9 mouse cellular contexts compared by ENCODE assay signal in the genomic region with DNA sequence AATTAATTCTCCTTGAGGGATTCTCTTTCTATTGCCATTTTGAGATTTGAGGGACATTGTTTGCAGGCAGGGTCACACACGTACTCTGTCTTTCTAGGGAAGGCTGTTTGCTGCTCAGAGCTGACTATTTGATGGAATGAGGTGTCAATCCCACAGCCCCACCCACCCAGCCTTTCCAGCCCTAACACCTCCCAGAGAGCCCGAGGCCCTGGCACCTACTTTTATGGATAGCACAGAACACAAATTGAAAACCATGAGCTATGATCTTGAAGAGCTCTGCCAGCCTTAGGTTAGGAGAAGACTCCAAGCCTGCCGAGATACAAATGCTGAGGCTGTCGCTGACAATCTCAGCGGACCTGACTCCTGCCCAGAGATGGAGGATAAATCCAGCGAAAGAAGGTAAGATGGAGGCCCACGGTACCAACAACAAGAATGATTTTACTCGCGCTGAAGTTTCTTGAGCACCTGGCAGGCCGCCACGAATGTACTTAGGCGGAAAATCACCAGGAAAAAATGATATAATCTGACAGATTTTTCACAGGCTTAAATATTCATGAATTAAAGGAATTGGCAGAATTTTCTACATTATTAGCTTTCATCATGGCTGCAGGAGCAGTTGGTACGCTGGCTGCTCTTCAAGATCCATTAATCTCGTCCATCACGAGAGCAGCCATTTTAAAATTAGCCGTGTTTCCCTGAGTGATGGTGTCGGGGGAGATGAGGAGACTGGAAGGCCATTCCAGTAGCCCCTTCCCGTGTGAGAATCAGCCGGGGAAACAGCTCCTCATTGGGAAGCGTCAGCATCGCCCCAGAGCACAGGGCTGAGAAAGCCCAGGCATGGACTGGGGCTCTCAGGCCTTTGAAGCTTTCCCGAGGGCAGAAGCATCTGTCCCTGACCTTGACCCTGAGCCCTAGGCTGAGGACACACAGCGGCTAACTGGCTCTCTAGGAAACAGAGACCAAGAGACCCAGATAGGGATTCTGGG.
DNase-seq lines count a peak whose midpoint lies in the region; ATAC-seq and TF ChIP-seq lines count a peak whose summit lies in the region.
"Had no signal": no experiment of that assay in that cellular context is flagged by ENCODE, and none has a peak within 500 bp of the region (broad histone marks: within the 10 kb centered on the region; RNA-seq: fewer than 3 reads in every experiment).

No protein-coding gene starts in this region.

- H3K4me1 ChIP-seq in forebrain, embryonic 15.5 days = peaks cover 27% of the 10 kb centered on the region
- no peaks in the 10 kb centered on the region; the same call in 1 of the 2 replicates for H3K4me1 ChIP-seq in forebrain, embryonic 11.5 days (replicated peaks; ENCODE audit: control insufficient read depth, insufficient read depth, low read length)
- H3K4me1 ChIP-seq in lung, embryonic 14.5 days (ENCODE audit: insufficient read depth) = peaks cover 8% of the 10 kb centered on the region
- H3K4me1 ChIP-seq in lung, adult 2 months (ENCODE audit: control insufficient read depth, insufficient read depth, low read length) = peaks cover 4% of the 10 kb centered on the region
- H3K4me1 ChIP-seq in intestine, embryonic 15.5 days (replicated peaks) = peaks cover 23% of the 10 kb centered on the region
- H3K4me1 ChIP-seq in midbrain, postnatal 0 days (ENCODE audit: insufficient read depth, low read length) = peaks cover 2% of the 10 kb centered on the region; the same call in 1 of the 2 replicates
- no peaks in the 10 kb centered on the region for H3K4me1 ChIP-seq in heart, embryonic 12.5 days (replicated peaks)

- no peaks in the 10 kb centered on the region for H3K9me3 ChIP-seq in forebrain, embryonic 15.5 days
- no peaks in the 10 kb centered on the region for H3K9me3 ChIP-seq in forebrain, embryonic 11.5 days (ENCODE audit: control insufficient read depth, low read length)
- no peaks in the 10 kb centered on the region for H3K9me3 ChIP-seq in lung, embryonic 14.5 days (ENCODE audit: low read depth, low read length)
- H3K9me3 ChIP-seq in intestine, embryonic 15.5 days = no peaks in the 10 kb centered on the region
- H3K9me3 ChIP-seq in midbrain, postnatal 0 days (ENCODE audit: low read length) = no peaks in the 10 kb centered on the region
- H3K9me3 ChIP-seq in heart, embryonic 12.5 days (replicated peaks) = no peaks in the 10 kb centered on the region
- H3K9me3 ChIP-seq: embryonic facial prominence, embryonic 12.5 days had no signal

- TF ChIP-seq POLR2A in lung, adult 2 months (IDR thresholded peaks at IDR 0.05; ENCODE audit: borderline replicate concordance, extremely low read depth, low read depth, low read length) = no peak

- no peak overlapping the region for H3K9ac ChIP-seq in forebrain, embryonic 15.5 days (replicated peaks)
- no peak overlapping the region for H3K9ac ChIP-seq in forebrain, embryonic 11.5 days (ENCODE audit: low read length)
- H3K9ac ChIP-seq in lung, embryonic 14.5 days = no peak overlapping the region
- H3K9ac ChIP-seq in intestine, embryonic 15.5 days = no peak overlapping the region
- H3K9ac ChIP-seq in midbrain, postnatal 0 days (replicated peaks; ENCODE audit: low read length, poor library complexity, severe bottlenecking) = no peak overlapping the region
- H3K9ac ChIP-seq in heart, embryonic 12.5 days = no peak overlapping the region
- H3K9ac ChIP-seq: embryonic facial prominence, embryonic 12.5 days had no signal

- H3K36me3 ChIP-seq in forebrain, embryonic 15.5 days = no peaks in the 10 kb centered on the region
- no peaks in the 10 kb centered on the region for H3K36me3 ChIP-seq in forebrain, embryonic 11.5 days (ENCODE audit: control insufficient read depth, insufficient read depth, low read length)
- no peaks in the 10 kb centered on the region for H3K36me3 ChIP-seq in lung, embryonic 14.5 days (ENCODE audit: insufficient read depth)
- H3K36me3 ChIP-seq in intestine, embryonic 15.5 days = no peaks in the 10 kb centered on the region
- H3K36me3 ChIP-seq in midbrain, postnatal 0 days (ENCODE audit: insufficient read depth, low read length) = no peaks in the 10 kb centered on the region
- H3K36me3 ChIP-seq in heart, embryonic 12.5 days = no peaks in the 10 kb centered on the region
- H3K36me3 ChIP-seq: embryonic facial prominence, embryonic 12.5 days had no signal

- no peak overlapping the region for H3K4me3 ChIP-seq in forebrain, embryonic 15.5 days
- no peak overlapping the region for H3K4me3 ChIP-seq in forebrain, embryonic 11.5 days (ENCODE audit: low read depth, low read length)
- H3K4me3 ChIP-seq in lung, embryonic 14.5 days (ENCODE audit: low read depth, low read length) = no peak overlapping the region
- H3K4me3 ChIP-seq in lung, adult 2 months (replicated peaks; ENCODE audit: extremely low read depth, low read depth, low read length) = no peak overlapping the region
- no peak overlapping the region for H3K4me3 ChIP-seq in intestine, embryonic 15.5 days (replicated peaks)
- H3K4me3 ChIP-seq in midbrain, postnatal 0 days (ENCODE audit: low read depth, low read length) = no peak overlapping the region
- H3K4me3 ChIP-seq in heart, embryonic 12.5 days = no peak overlapping the region
- H3K4me3 ChIP-seq: embryonic facial prominence, embryonic 12.5 days had no signal

- ATAC-seq in forebrain, embryonic 15.5 days (replicated peaks) = peak; percentile 57; the same call in 1 of the 2 replicates
- no peak for ATAC-seq in forebrain, embryonic 11.5 days (replicated peaks; ENCODE audit: low FRiP score)
- ATAC-seq in lung, embryonic 14.5 days (ENCODE audit: insufficient read depth) = peak; percentile 42
- ATAC-seq in intestine, embryonic 15.5 days = no peak
- ATAC-seq in midbrain, postnatal 0 days (ENCODE audit: low FRiP score) = no peak
- ATAC-seq in CD4-positive, CD25-positive, alpha-beta regulatory T cell, adult 4 months = no peak
- no peak for ATAC-seq in heart, embryonic 12.5 days (ENCODE audit: insufficient number of reproducible peaks, low FRiP score)

- DNase-seq in forebrain, embryonic 11.5 days (ENCODE audit: low spot score) = no peak
- DNase-seq in lung, embryonic 14.5 days = peak; percentile 75
- DNase-seq in lung, adult 2 months = no peak
- peak; percentile 60 for DNase-seq in midbrain, postnatal 0 days (ENCODE audit: low spot score)

- no peaks in the 10 kb centered on the region for H3K27me3 ChIP-seq in forebrain, embryonic 15.5 days
- H3K27me3 ChIP-seq in forebrain, embryonic 11.5 days (ENCODE audit: control insufficient read depth, insufficient read depth, low read length) = no peaks in the 10 kb centered on the region
- H3K27me3 ChIP-seq in lung, embryonic 14.5 days (ENCODE audit: insufficient read depth, low read length) = no peaks in the 10 kb centered on the region
- H3K27me3 ChIP-seq in intestine, embryonic 15.5 days (replicated peaks) = 0 out of 2 replicates have a peak, but pooled peaks cover 3% of the 10 kb centered on the region
- no peaks in the 10 kb centered on the region; the same call in 1 of the 2 replicates for H3K27me3 ChIP-seq in midbrain, postnatal 0 days (ENCODE audit: insufficient read depth, low read length)
- H3K27me3 ChIP-seq in heart, embryonic 12.5 days (replicated peaks) = peaks cover 56% of the 10 kb centered on the region
- H3K27me3 ChIP-seq: embryonic facial prominence, embryonic 12.5 days had no signal

- TF ChIP-seq CTCF in lung, embryonic 14.5 days (IDR thresholded peaks at IDR 0.05; ENCODE audit: low read depth) = no peak
- TF ChIP-seq CTCF in lung, adult 2 months (IDR thresholded peaks at IDR 0.05; ENCODE audit: insufficient read depth, low read length) = no peak
- no peak for TF ChIP-seq CTCF in midbrain, postnatal 0 days (IDR thresholded peaks at IDR 0.05)

- 45% methylated on average over 23 of the region's 23 CpGs for WGBS in forebrain, embryonic 15.5 days
- WGBS in forebrain, embryonic 11.5 days = 89% methylated on average over 23 of the region's 23 CpGs
- 41% methylated on average over 23 of the region's 23 CpGs for WGBS in lung, embryonic 14.5 days
- 68% methylated on average over 23 of the region's 23 CpGs for WGBS in lung, adult 2 months
- WGBS in intestine, embryonic 15.5 days = 57% methylated on average over 23 of the region's 23 CpGs
- 56% methylated on average over 23 of the region's 23 CpGs for WGBS in midbrain, postnatal 0 days
- WGBS in heart, embryonic 12.5 days = 70% methylated on average over 23 of the region's 23 CpGs

- peak overlapping the region; percentile 82 for H3K27ac ChIP-seq in forebrain, embryonic 15.5 days (replicated peaks)
- H3K27ac ChIP-seq in forebrain, embryonic 11.5 days (ENCODE audit: low read depth, low read length) = no peak overlapping the region
- peak overlapping the region; percentile 56 for H3K27ac ChIP-seq in lung, embryonic 14.5 days (ENCODE audit: low read depth)
- peak overlapping the region; percentile 34 for H3K27ac ChIP-seq in intestine, embryonic 15.5 days
- no peak overlapping the region for H3K27ac ChIP-seq in midbrain, postnatal 0 days (ENCODE audit: low read depth, low read length)
- no peak overlapping the region for H3K27ac ChIP-seq in heart, embryonic 12.5 days (ENCODE audit: poor library complexity, severe bottlenecking)
- H3K27ac ChIP-seq: embryonic facial prominence, embryonic 12.5 days had no signal

- peak overlapping the region; percentile 14 for H3K4me2 ChIP-seq in forebrain, embryonic 15.5 days (replicated peaks)
- no peak overlapping the region for H3K4me2 ChIP-seq in forebrain, embryonic 11.5 days (ENCODE audit: low read depth, low read length, severe bottlenecking)
- peak overlapping the region; percentile 35; the same call in 1 of the 2 replicates for H3K4me2 ChIP-seq in lung, embryonic 14.5 days
- 0 out of 2 replicates have a peak overlapping the region, but pooled peaks have one; percentile 1 for H3K4me2 ChIP-seq in intestine, embryonic 15.5 days (replicated peaks)
- H3K4me2 ChIP-seq in midbrain, postnatal 0 days (ENCODE audit: low read depth, low read length, poor library complexity, severe bottlenecking) = no peak overlapping the region
- no peak overlapping the region for H3K4me2 ChIP-seq in heart, embryonic 12.5 days
- H3K4me2 ChIP-seq: embryonic facial prominence, embryonic 12.5 days had no signal

Comparison
In these comparisons a context has a peak if more than half of its experiments do, and no peak if none do; other contexts are left out.
1. ATAC-seq: peak in forebrain, embryonic 15.5 days (single experiment) and lung, embryonic 14.5 days (single experiment); none in forebrain, embryonic 11.5 days (single experiment), intestine, embryonic 15.5 days (single experiment), midbrain, postnatal 0 days (single experiment), CD4-positive, CD25-positive, alpha-beta regulatory T cell, adult 4 months (single experiment) and heart, embryonic 12.5 days (single experiment).
2. H3K27ac ChIP-seq: peak in forebrain, embryonic 15.5 days (single experiment), lung, embryonic 14.5 days (single experiment) and intestine, embryonic 15.5 days (single experiment); none in forebrain, embryonic 11.5 days (single experiment), midbrain, postnatal 0 days (single experiment) and heart, embryonic 12.5 days (single experiment).
3. H3K4me2 ChIP-seq: peak in forebrain, embryonic 15.5 days (single experiment), lung, embryonic 14.5 days (single experiment) and intestine, embryonic 15.5 days (single experiment); none in forebrain, embryonic 11.5 days (single experiment), midbrain, postnatal 0 days (single experiment) and heart, embryonic 12.5 days (single experiment).
4. DNase-seq: peak in lung, embryonic 14.5 days (single experiment) and midbrain, postnatal 0 days (single experiment); none in forebrain, embryonic 11.5 days (single experiment) and lung, adult 2 months (single experiment).